Mouse (Mus musculus) limb, embryonic 10.5 days (tissue): ENCODE results near the gene Prkch. TPM values are rescaled to one million over a fixed set of nuclear protein-coding genes. Genes with fewer than 3 reads are reported as not detected.

Experiments
- DNase-seq: peaks from one replicate; pipeline ENCODE4 v3.0.0-alpha.2; 2017; ENCODE audit warnings: low spot score
- H3K27ac ChIP-seq: fragments of 300-500 bp; sonication (generic); 2 replicates; pipeline ENCODE4 v1.5.1; 2016; ENCODE audit warnings: mild to moderate bottlenecking
- H3K27me3 ChIP-seq: fragments of 300-500 bp; sonication (generic); 2 replicates; pipeline ENCODE4 v1.6.1; 2016; ENCODE audit warnings: low read depth, mild to moderate bottlenecking; ENCODE audit not compliant: poor library complexity, severe bottlenecking
- H3K36me3 ChIP-seq: fragments of 300-500 bp; sonication (generic); 2 replicates; pipeline ENCODE4 v1.6.1; 2016; ENCODE audit warnings: mild to moderate bottlenecking, moderate library complexity
- H3K4me1 ChIP-seq: fragments of 300-500 bp; sonication (generic); 2 replicates; pipeline ENCODE4 v1.6.1; 2016
- H3K4me3 ChIP-seq: fragments of 300-500 bp; sonication (generic); 2 replicates; pipeline ENCODE4 v1.5.1; 2016; ENCODE audit warnings: mild to moderate bottlenecking, moderate library complexity
- H3K9me3 ChIP-seq: fragments of 300-500 bp; sonication (generic); replicated peaks from 2 replicates; pipeline ENCODE4 v1.6.1; 2016; ENCODE audit warnings: mild to moderate bottlenecking
- WGBS: fragments of 180-500 bp; shearing (Covaris S2); methylation state at CpG from one replicate; pipeline ENCODE4 v1.1.7; 2016; 5-methylcytosine and 5-hydroxymethylcytosine counted together
- polyA plus RNA-seq: library from polyadenylated mRNA; unstranded; fragments of >200 nt; fragmentation: Nextera tagmentation; extraction: Ambion mirVana; gene quantifications from 2 replicates; pipeline ENCODE4 v1.2.1, GENCODE M21; 2016

The Prkch gene
- polyA plus RNA-seq, 1 experiment from 2014 or later, result 7.4 TPM

DNA sequence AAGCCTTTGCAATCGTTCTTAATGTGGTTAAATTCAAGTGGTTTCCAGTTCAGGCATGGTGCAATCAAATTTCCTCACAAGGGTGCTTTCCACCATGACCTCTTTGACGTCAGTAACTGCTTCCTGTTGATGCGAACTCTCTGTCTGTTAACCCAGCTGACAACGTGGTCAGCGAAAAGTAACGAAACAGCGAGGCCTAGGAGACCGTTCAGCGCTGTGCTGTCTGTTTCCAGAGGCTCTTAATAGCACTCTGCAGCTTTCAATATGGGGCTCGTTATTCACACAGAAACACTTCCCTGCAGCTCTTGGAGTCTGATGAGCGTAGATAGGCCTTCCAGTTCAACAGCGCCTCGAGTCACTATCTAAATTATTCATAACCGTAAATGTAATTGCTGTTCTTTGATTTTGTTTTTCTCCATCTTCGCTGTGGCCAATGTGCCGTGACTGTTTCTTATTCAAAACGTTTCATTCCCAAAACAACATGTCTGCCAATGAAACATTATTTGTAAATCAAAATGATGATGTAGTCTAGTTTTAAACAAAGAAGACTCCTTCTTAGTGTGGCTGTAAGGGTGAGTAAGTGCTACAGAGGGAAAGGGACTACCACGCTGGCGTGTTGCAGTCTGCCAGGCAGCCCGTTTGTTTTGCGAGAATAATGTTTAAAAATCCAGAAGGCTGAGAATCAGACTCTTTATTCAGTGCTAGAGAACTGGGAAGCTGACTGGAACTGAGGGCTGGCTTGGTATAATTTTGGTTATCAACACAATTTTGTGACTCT lies 131.5 kb downstream of the Prkch start:
- Histone ChIP-seq H3K4me3 (no peak overlapping the region), H3K9me3 (no peaks in the 10 kb centered on the region), H3K36me3 (no peaks in the 10 kb centered on the region), H3K4me1 (peaks cover 8% of the 10 kb centered on the region), H3K27ac (no peak overlapping the region), H3K27me3 (peaks cover 16% of the 10 kb centered on the region)
- WGBS, result 75% methylated on average over 21 of the region's 21 CpGs
- DNase-seq, result no peak

DNA sequence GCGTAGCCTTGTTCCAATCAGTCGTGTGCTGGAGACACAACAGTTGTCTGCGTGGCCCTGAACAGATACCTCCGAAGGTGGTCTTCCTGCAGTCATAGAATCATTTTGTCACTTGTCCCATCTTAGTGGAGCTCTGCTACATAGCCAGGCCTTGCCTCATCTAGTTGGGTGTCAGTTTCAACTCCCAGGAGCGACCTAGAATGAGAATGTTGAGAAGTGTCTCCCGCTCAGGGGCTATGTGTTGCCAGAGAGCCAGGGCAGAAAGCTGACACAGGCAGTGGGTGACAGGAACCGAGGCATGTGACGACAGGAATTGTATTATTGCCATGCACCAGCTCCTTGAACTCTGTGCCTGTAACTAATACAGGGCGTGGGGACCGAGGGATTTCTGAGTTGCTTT lies 133.4 kb downstream of the Prkch start:
- H3K36me3 ChIP-seq, result no peaks in the 10 kb centered on the region
- no peaks in the 10 kb centered on the region for H3K9me3 ChIP-seq
- no peak for DNase-seq
- peaks cover 8% of the 10 kb centered on the region; the same call in 1 of the 2 replicates for H3K27me3 ChIP-seq
- 89% methylated on average over 10 of the region's 10 CpGs for WGBS
- no peak overlapping the region for H3K27ac ChIP-seq
- no peak overlapping the region for H3K4me3 ChIP-seq
- no peaks in the 10 kb centered on the region for H3K4me1 ChIP-seq

- no peak overlapping the region for H3K27ac ChIP-seq
- no peaks in the 10 kb centered on the region for H3K4me1 ChIP-seq
- H3K27me3 ChIP-seq, result peaks cover 12% of the 10 kb centered on the region; the same call in 1 of the 2 replicates
- H3K36me3 ChIP-seq, result no peaks in the 10 kb centered on the region
- H3K9me3 ChIP-seq, result no peaks in the 10 kb centered on the region
- H3K4me3 ChIP-seq, result no peak overlapping the region
- DNase-seq, result no peak
Measured at GRCm38 (mm10) chr12:73719816-73720215, 135.2 kb downstream of the Prkch start.

GRCm38 (mm10) chr12:73720466-73720865 lies 135.9 kb downstream of the Prkch start:
- WGBS, result 94% methylated on average over 2 of the region's 2 CpGs

DNA sequence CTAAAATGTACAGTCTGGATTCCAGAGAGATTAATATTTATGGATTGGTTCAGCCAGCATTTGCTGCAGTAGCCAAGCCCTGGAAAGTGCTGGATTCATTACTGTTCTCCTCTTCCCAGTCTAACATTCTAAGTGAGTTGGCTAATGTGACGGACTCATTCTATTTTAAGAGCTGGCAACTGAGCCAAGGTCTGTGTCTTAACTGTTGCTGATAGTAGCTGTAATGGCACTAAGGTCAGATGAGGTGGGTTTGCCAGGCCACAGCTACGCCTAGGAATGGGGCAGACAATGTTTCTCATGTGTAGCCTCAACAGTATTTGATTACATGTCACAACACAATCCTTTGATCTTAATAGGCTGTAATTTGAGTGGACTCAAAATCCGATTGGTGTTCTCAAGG lies 137.5 kb downstream of the Prkch start:
- H3K36me3 ChIP-seq, result no peaks in the 10 kb centered on the region
- DNase-seq, result no peak
- H3K4me1 ChIP-seq, result no peaks in the 10 kb centered on the region
- 52% methylated on average over 3 of the region's 3 CpGs for WGBS
- H3K9me3 ChIP-seq, result no peaks in the 10 kb centered on the region
- H3K4me3 ChIP-seq, result no peak overlapping the region
- no peak overlapping the region for H3K27ac ChIP-seq
- peaks cover 30% of the 10 kb centered on the region for H3K27me3 ChIP-seq

More at GRCm38 (mm10) chr12:73720466-73720865, 135.9 kb downstream of the Prkch start:
- H3K27me3 ChIP-seq, result peaks cover 16% of the 10 kb centered on the region
- no peak overlapping the region for H3K27ac ChIP-seq
- no peaks in the 10 kb centered on the region for H3K9me3 ChIP-seq
- DNase-seq, result no peak
- no peaks in the 10 kb centered on the region for H3K36me3 ChIP-seq
- no peaks in the 10 kb centered on the region for H3K4me1 ChIP-seq
- H3K4me3 ChIP-seq, result no peak overlapping the region

DNA sequence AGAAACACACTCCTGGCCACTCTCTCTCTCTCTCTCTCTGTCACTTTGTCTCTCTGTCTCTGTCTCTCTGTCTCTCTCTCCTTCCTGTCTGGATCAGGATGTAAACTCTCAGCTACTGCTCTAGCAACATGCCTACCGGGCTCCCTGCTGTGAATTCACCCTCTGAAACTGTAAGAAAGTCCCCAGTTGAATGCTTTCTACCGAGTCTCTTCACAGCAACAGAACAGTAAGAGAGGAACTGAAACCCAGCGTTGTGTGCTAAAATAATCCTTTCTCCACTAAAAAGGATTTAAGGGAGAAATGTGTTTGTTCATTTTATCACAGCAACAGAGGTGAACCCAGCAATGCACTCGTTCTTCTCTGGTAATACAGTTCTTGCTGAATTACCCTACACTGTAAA lies 138.5 kb downstream of the Prkch start:
- DNase-seq, result no peak
- H3K36me3 ChIP-seq, result no peaks in the 10 kb centered on the region
- no peak overlapping the region for H3K4me3 ChIP-seq
- H3K27ac ChIP-seq, result no peak overlapping the region
- H3K27me3 ChIP-seq, result peaks cover 40% of the 10 kb centered on the region
- H3K4me1 ChIP-seq, result no peaks in the 10 kb centered on the region
- WGBS, result 85% methylated on average over 4 of the region's 4 CpGs
- no peaks in the 10 kb centered on the region for H3K9me3 ChIP-seq

DNA sequence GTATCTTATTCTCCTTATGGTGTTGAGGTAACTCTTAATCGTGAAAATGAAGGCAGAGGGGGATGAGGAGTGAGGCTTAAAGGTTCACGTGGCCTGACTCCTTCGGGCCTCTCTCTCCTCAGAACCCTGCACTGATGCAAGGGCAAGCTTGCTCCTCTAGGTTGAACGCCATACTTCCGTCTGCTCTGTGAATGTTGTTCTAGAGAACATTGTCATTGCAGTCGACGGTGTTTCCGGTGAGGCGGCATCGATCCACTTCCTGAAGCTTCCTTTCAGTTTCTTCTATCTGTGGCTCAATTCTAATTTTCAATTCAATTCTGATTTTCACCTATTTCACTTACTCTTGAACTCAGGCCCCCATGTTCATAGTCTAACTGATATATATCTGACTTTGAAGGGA lies 139.3 kb downstream of the Prkch start:
- H3K27me3 ChIP-seq, result peaks cover 48% of the 10 kb centered on the region

DNA sequence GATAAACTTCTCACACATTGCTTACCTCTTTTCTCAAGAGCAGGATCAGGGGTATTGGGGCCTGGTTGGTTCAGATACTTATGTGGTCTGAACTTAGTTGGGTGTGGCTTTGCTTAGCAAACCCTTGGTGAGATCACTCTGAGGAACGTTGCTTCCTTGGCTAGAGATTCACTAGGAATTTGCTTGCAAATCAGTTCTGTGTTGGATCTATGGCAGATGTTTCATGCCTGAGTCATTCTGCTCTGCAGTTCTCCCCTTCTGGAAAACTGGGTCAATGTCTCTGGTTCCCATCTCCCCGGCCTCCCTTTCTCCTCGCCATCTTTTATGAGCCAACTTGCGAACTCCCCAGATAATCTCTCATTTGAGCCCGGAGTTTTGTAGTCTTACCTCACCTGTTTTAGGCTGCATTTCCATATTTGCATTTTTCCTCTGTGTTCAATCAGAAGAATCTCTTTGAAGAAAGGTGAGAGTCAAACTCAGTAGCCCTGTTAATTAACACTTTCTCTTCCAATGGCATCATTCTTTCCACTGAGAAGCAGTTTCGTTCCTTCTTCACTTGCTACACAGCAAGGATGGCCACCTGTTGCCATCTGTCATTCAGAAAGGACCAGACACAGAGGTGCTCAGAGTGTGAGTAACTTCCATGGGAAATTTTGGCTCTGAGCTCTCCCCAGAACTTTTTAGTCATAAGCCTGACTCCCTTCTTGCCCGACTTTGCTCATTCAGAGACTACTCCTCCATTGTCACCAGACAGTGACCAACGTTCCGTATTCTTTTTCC lies 141.4 kb downstream of the Prkch start:
- H3K27ac ChIP-seq, result no peak overlapping the region
- no peak overlapping the region for H3K4me3 ChIP-seq
- no peak for DNase-seq
- H3K4me1 ChIP-seq, result peaks cover 8% of the 10 kb centered on the region
- no peaks in the 10 kb centered on the region for H3K9me3 ChIP-seq
- WGBS, result 87% methylated on average over 9 of the region's 9 CpGs
- H3K36me3 ChIP-seq, result no peaks in the 10 kb centered on the region
- peaks cover 58% of the 10 kb centered on the region for H3K27me3 ChIP-seq

More for the DNA sequence above, 139.3 kb downstream of the Prkch start:
- H3K4me3 ChIP-seq, result no peak overlapping the region
- no peak for DNase-seq
- H3K36me3 ChIP-seq, result no peaks in the 10 kb centered on the region
- H3K4me1 ChIP-seq, result no peaks in the 10 kb centered on the region
- H3K27ac ChIP-seq, result no peak overlapping the region
- 94% methylated on average over 10 of the region's 10 CpGs for WGBS
- no peaks in the 10 kb centered on the region for H3K9me3 ChIP-seq

DNA sequence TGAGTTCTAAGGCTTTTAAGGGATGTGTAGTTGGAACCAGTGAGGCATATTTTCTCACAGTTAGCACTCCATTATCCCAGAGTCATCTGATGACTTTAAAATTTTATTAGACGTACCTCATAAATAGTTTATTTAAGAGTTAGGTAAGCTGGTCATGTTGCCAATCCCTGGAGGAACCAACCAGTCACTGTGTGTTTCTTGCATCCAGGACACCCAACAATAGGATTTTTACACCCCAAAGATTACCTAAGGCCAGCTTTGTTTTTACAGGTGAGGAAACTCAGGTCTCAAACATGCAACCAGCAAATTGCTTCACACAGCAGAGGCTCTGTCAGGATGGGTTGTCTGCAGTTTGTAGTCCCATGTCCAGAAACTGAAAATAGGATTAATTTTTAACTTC lies 142.4 kb downstream of the Prkch start:
- DNase-seq, result no peak
- Histone ChIP-seq H3K9me3 (no peaks in the 10 kb centered on the region), H3K4me1 (peaks cover 9% of the 10 kb centered on the region), H3K4me3 (no peak overlapping the region), H3K27me3 (peaks cover 62% of the 10 kb centered on the region), H3K27ac (no peak overlapping the region), H3K36me3 (no peaks in the 10 kb centered on the region)
- WGBS, result 85% methylated on average over 1 of the region's 1 CpGs

DNA sequence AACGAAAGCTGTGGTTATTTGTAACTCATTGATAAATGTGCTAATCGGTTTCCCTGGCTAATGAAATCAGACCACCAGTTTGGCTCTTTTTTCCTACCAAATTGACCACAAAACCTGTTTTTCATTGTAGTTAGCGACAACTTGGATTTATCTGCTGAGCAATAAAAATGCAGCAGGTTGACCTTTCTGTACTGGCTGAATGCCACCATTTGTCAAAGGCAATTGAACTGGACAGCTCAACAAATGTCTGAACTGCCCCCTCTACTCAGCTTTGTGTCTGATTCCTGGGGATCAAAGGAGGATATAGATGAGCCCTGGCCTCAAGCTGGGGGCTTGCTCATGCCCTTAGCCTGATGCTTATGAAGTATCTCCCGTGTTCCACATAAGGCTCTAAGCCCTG lies 146.0 kb downstream of the Prkch start:
- DNase-seq, result peak; percentile 48
- WGBS, result 12% methylated on average over 4 of the region's 4 CpGs
- peaks cover 80% of the 10 kb centered on the region for H3K27me3 ChIP-seq

DNA sequence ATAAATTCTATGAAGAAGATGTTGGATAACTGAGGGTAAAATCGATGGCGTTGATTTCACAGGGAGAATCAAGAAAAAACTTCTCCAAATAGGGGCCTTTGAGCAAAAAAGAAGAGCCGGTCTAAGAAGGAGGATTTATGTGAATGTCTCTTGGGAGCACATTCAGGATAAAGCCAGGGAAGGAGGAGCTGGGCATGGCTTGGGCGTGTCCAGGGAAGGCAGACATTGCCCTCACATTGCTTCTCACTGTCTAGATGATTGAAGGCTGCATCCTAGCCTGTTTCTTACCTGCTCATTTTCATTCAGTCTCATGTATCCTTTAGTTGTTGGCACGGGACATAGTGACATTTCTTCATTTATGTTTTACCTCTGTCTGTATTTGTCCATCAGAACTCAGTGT lies 146.5 kb downstream of the Prkch start:
- Histone ChIP-seq H3K4me1 (peaks cover 9% of the 10 kb centered on the region), H3K9me3 (no peaks in the 10 kb centered on the region), H3K4me3 (no peak overlapping the region), H3K27me3 (peaks cover 80% of the 10 kb centered on the region), H3K36me3 (no peaks in the 10 kb centered on the region), H3K27ac (no peak overlapping the region)
- DNase-seq, result no peak
- 77% methylated on average over 5 of the region's 5 CpGs for WGBS

More for the DNA sequence above, 146.0 kb downstream of the Prkch start:
- H3K4me1 ChIP-seq, result peaks cover 9% of the 10 kb centered on the region
- no peaks in the 10 kb centered on the region for H3K36me3 ChIP-seq
- H3K9me3 ChIP-seq, result no peaks in the 10 kb centered on the region
- H3K4me3 ChIP-seq, result no peak overlapping the region
- H3K27ac ChIP-seq, result no peak overlapping the region

DNA sequence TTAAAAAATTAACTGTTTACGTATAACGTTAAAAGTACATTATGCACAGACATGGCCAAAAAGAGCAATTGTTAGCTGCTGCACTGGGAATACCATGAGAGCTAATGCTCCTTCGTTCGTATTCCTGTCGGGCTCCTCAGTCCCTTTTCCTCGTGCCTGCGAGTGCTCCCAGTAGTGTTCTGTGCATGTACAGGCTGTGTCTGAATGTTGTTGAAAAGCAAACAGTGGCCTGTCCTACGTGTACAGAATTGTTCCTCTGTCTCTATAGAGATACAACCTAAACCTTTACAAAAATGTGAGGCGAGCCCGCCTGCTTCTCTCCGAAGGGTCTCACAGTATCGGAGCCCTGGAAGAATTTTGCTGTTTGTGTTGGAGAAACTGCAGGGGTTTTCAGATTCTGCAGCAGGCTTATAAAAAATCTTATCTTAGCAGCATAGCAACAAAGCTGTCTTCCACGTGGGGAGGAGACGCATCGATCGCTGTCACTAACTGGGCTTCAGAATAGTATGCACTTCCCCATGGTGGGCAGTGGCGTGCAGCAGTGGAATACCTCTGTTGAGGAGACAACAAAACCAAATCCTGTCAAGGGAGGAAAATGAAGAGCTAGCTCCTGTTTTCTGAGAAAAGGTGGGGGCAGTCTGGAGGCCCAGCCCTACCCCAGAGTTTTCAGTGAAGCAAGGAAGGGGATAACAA lies 147.4 kb downstream of the Prkch start:
- Histone ChIP-seq H3K36me3 (no peaks in the 10 kb centered on the region), H3K4me1 (peaks cover 9% of the 10 kb centered on the region), H3K4me3 (no peak overlapping the region), H3K27ac (no peak overlapping the region), H3K9me3 (no peaks in the 10 kb centered on the region), H3K27me3 (peaks cover 80% of the 10 kb centered on the region)
- no peak for DNase-seq
- 78% methylated on average over 17 of the region's 17 CpGs for WGBS

- H3K27me3 ChIP-seq, result peaks cover 77% of the 10 kb centered on the region
- 62% methylated on average over 7 of the region's 7 CpGs for WGBS
- no peaks in the 10 kb centered on the region for H3K36me3 ChIP-seq
- DNase-seq, result no peak
- peaks cover 9% of the 10 kb centered on the region for H3K4me1 ChIP-seq
- H3K4me3 ChIP-seq, result no peak overlapping the region
- H3K27ac ChIP-seq, result no peak overlapping the region
- no peaks in the 10 kb centered on the region for H3K9me3 ChIP-seq
Measured at GRCm38 (mm10) chr12:73732862-73733261, 148.3 kb downstream of the Prkch start.
